Mouse (Mus musculus): ENCODE results near the gene Golga4. TPM values are rescaled to one million over a fixed set of nuclear protein-coding genes. Genes with fewer than 3 reads are reported as not detected.
"Not testable (repeated sequence)": the region's sequence is repeated elsewhere in the genome, so short reads cannot be mapped to it uniquely, and the experiment has no call there.

Gene Golga4
- polyA plus RNA-seq, 1 experiment from 2014 or later: 67.0 TPM

GRCm38 (mm10) chr9:118574911-118575310 is 68.8 kb downstream of the Golga4 start:
- ATAC-seq (ENCODE audit: low FRiP score, low read depth): no peak
- no peak overlapping the region for H3K4me2 ChIP-seq (replicated peaks)
- no peaks in the 10 kb centered on the region for H3K9me3 ChIP-seq
- no peak overlapping the region for H3K27ac ChIP-seq
- no peaks in the 10 kb centered on the region for H3K4me1 ChIP-seq
- H3K9ac ChIP-seq: no peak overlapping the region
- no peak overlapping the region for H3K4me3 ChIP-seq
- 96% methylated on average over 5 of the region's 5 CpGs for WGBS
- no peaks in the 10 kb centered on the region for H3K27me3 ChIP-seq (replicated peaks)
- peaks cover 77% of the 10 kb centered on the region for H3K36me3 ChIP-seq

DNA sequence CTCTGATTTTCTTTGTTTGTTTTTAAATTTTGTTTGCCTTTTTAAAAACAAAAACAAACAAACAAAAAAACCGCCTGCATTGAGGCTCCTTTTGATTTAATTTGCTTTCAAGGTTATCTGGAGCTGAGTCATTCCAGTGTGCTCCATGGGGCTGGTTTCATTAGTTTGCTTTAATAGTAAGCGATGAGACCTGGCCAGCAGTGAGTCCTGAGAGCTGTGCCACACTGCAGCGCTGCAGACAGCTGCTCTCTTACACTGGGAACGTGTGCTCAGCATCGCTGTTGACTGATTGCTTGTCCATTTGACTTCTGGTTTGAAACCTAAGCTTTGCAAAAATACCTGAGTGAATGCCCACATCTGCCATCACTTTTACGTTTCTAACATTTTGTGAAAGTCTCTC is 74.3 kb downstream of the Golga4 start:
- 77% methylated on average over 6 of the region's 6 CpGs for WGBS
- Histone ChIP-seq H3K36me3 (peaks cover 52% of the 10 kb centered on the region), H3K9ac (no peak overlapping the region), H3K27me3 (replicated peaks) (no peaks in the 10 kb centered on the region), H3K9me3 (no peaks in the 10 kb centered on the region), H3K4me1 (no peaks in the 10 kb centered on the region), H3K4me2 (replicated peaks) (no peak overlapping the region), H3K4me3 (no peak overlapping the region), H3K27ac (no peak overlapping the region)
- no peak for ATAC-seq (ENCODE audit: low FRiP score, low read depth)

GRCm38 (mm10) chr9:118582757-118583156 is 76.7 kb downstream of the Golga4 start:
- H3K9me3 ChIP-seq: no peaks in the 10 kb centered on the region
- H3K4me3 ChIP-seq: no peak overlapping the region
- WGBS: 89% methylated on average over 6 of the region's 6 CpGs
- no peak overlapping the region for H3K9ac ChIP-seq
- no peaks in the 10 kb centered on the region for H3K27me3 ChIP-seq (replicated peaks)
- peaks cover 37% of the 10 kb centered on the region for H3K36me3 ChIP-seq
- H3K27ac ChIP-seq: no peak overlapping the region
- no peak for ATAC-seq (ENCODE audit: low FRiP score, low read depth)
- H3K4me1 ChIP-seq: no peaks in the 10 kb centered on the region
- no peak overlapping the region for H3K4me2 ChIP-seq (replicated peaks)

- H3K27me3 ChIP-seq (replicated peaks): no peaks in the 10 kb centered on the region
- no peak for ATAC-seq (ENCODE audit: low FRiP score, low read depth)
- 82% methylated on average over 1 of the region's 1 CpGs for WGBS
- peaks cover 3% of the 10 kb centered on the region; the same call in 1 of the 2 replicates for H3K4me1 ChIP-seq
- no peaks in the 10 kb centered on the region for H3K9me3 ChIP-seq
- no peak overlapping the region for H3K27ac ChIP-seq
- H3K4me2 ChIP-seq (replicated peaks): no peak overlapping the region
- peaks cover 19% of the 10 kb centered on the region; the same call in 1 of the 2 replicates for H3K36me3 ChIP-seq
- no peak overlapping the region for H3K9ac ChIP-seq
- H3K4me3 ChIP-seq: no peak overlapping the region
These were observed 78.8 kb downstream of the Golga4 start for GRCm38 (mm10) chr9:118584838-118585237.

DNA sequence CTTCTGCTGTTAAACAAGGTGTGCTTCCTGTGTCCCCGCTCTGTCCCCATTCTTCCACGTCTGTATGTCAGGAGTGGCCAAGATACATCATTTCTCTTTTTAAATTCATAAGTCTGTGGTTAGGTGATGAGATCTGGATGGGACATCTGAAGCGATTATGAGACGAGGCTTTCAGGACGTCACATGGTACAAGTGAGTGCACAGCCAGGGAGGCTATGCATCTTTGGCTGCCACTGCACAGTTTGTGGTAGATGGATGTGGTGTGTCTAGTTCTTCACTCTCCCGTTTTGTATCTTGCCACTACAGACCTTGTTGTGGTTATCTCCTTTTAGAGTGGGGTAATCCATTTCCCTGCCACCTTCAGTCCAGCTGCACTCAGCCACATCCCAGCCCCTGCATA is 79.9 kb downstream of the Golga4 start:
- WGBS: 86% methylated on average over 6 of the region's 6 CpGs

DNA sequence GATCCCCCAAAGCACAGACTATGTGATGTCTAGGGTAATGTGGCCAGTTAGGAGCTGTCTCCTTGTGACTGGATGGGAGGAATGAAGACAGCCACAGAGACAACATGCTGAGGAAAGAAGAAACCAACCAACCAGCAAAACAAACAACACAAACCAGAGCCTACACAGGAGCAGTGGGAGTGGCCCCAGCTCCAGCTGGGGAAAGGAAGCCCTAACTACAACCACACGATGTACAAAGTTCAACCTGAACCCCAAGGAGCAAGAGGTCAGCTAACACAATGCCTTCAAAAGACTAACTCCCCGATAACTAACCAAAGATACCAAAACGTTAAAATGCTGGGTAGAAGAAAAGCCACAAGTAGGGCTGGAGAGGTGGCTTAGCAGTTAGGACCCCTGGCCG is 81.0 kb downstream of the Golga4 start:
- ATAC-seq (ENCODE audit: low FRiP score, low read depth): no peak
- peaks cover 16% of the 10 kb centered on the region; the same call in 1 of the 2 replicates for H3K36me3 ChIP-seq
- H3K9ac ChIP-seq: no peak overlapping the region
- no peak overlapping the region for H3K4me2 ChIP-seq (replicated peaks)
- no peaks in the 10 kb centered on the region for H3K9me3 ChIP-seq
- WGBS: 70% methylated on average over 4 of the region's 4 CpGs
- H3K4me3 ChIP-seq: no peak overlapping the region
- H3K4me1 ChIP-seq: peaks cover 12% of the 10 kb centered on the region; the same call in 1 of the 2 replicates
- H3K27ac ChIP-seq: no peak overlapping the region
- no peaks in the 10 kb centered on the region for H3K27me3 ChIP-seq (replicated peaks)

More for the DNA sequence above, 79.9 kb downstream of the Golga4 start:
- peaks cover 12% of the 10 kb centered on the region; the same call in 1 of the 2 replicates for H3K4me1 ChIP-seq
- H3K9ac ChIP-seq: no peak overlapping the region
- no peak overlapping the region for H3K4me3 ChIP-seq
- H3K27me3 ChIP-seq (replicated peaks): no peaks in the 10 kb centered on the region
- H3K27ac ChIP-seq: no peak overlapping the region
- no peak for ATAC-seq (ENCODE audit: low FRiP score, low read depth)
- H3K36me3 ChIP-seq: peaks cover 16% of the 10 kb centered on the region; the same call in 1 of the 2 replicates
- no peaks in the 10 kb centered on the region for H3K9me3 ChIP-seq
- no peak overlapping the region for H3K4me2 ChIP-seq (replicated peaks)

DNA sequence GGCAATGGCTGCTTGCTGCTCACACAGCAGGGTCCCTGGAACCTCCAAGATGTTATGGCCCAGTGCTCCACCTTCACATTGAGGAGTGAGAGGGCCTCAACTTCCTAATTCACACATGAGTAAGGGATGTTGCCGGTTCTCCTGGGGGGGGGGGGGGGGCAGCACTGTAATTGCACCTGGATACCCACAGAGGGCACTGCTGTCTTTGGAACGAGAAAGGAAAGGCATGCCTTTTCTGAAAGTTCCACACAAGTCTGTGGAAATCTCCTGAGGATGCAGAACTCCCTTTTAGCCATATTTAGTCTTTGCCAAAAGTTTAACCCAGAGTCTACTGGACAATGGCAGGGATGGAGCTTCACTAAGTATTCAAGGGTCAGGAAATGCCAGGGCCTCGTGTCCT is 83.2 kb downstream of the Golga4 start:
- Histone ChIP-seq H3K9me3 (no peaks in the 10 kb centered on the region), H3K27me3 (replicated peaks) (no peaks in the 10 kb centered on the region), H3K4me1 (peaks cover 12% of the 10 kb centered on the region; the same call in 1 of the 2 replicates), H3K36me3 (no peaks in the 10 kb centered on the region), H3K4me2 (replicated peaks) (no peak overlapping the region), H3K9ac (no peak overlapping the region), H3K27ac (no peak overlapping the region), H3K4me3 (no peak overlapping the region)
- no peak for ATAC-seq (ENCODE audit: low FRiP score, low read depth)
- 47% methylated on average over 3 of the region's 3 CpGs for WGBS

DNA sequence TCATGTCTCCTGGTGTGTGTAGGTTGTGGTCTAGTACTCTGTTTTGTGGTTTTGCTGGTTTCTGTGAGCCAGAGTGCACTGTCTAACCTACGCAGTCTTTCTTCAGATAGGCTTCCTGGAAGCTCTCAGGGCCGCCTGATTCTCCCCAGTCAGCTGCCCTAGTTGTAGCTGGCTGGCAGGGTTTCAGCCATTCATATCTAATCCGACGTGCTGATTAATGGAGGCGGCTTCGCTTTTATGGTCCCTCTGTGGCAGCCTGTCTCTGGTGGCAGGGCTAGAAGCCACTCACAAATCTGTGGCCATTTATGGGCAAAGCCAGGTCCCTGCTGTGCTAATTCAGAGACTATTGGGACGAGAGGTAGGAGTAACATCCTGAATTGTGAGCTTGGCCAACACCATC is 84.2 kb downstream of the Golga4 start:
- 40% methylated on average over 7 of the region's 7 CpGs for WGBS
- Histone ChIP-seq H3K4me2 (replicated peaks) (no peak overlapping the region), H3K4me1 (peaks cover 12% of the 10 kb centered on the region; the same call in 1 of the 2 replicates), H3K9me3 (no peaks in the 10 kb centered on the region), H3K27me3 (replicated peaks) (no peaks in the 10 kb centered on the region), H3K36me3 (no peaks in the 10 kb centered on the region), H3K9ac (no peak overlapping the region), H3K27ac (no peak overlapping the region), H3K4me3 (no peak overlapping the region)
- ATAC-seq (ENCODE audit: low FRiP score, low read depth): no peak

GRCm38 (mm10) chr9:118591633-118592032 is 85.6 kb downstream of the Golga4 start:
- 77% methylated on average over 6 of the region's 6 CpGs for WGBS
- Histone ChIP-seq H3K27ac (no peak overlapping the region), H3K36me3 (no peaks in the 10 kb centered on the region), H3K27me3 (replicated peaks) (no peaks in the 10 kb centered on the region), H3K4me3 (no peak overlapping the region), H3K9ac (no peak overlapping the region), H3K9me3 (no peaks in the 10 kb centered on the region), H3K4me2 (replicated peaks) (no peak overlapping the region), H3K4me1 (peaks cover 12% of the 10 kb centered on the region; the same call in 1 of the 2 replicates)
- ATAC-seq (ENCODE audit: low FRiP score, low read depth): no peak

- peak; percentile 58; the same call in 1 of the 2 replicates for ATAC-seq (ENCODE audit: low FRiP score, low read depth)
These were observed 86.7 kb downstream of the Golga4 start for GRCm38 (mm10) chr9:118592585-118593249.

DNA sequence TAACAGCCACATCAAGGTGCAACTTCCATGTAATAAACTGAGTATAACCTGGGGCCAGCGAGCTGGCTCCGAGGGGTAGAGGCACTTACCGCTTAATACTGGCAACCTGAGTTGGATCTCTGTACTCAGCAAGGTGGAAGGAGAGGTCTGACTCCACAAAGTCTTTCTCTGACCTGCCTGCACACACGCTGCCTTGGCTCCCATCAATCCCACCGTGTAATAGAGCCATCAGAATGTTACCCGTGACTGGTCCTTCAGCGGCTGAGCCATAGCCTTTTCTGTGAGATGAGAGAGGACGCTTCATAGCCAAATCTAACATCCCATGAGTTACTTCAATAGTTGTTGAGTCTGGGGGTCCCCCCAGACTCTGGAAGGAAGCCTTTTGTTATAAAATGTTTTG is 87.4 kb downstream of the Golga4 start:
- Histone ChIP-seq H3K4me2 (replicated peaks) (no peak overlapping the region), H3K36me3 (no peaks in the 10 kb centered on the region), H3K4me1 (peaks cover 12% of the 10 kb centered on the region; the same call in 1 of the 2 replicates), H3K27ac (no peak overlapping the region), H3K4me3 (no peak overlapping the region), H3K27me3 (replicated peaks) (no peaks in the 10 kb centered on the region), H3K9ac (no peak overlapping the region), H3K9me3 (no peaks in the 10 kb centered on the region)
- no peak for ATAC-seq (ENCODE audit: low FRiP score, low read depth)
- WGBS: 87% methylated on average over 8 of the region's 8 CpGs

More at GRCm38 (mm10) chr9:118592585-118593249, 86.7 kb downstream of the Golga4 start:
- no peaks in the 10 kb centered on the region for H3K27me3 ChIP-seq (replicated peaks)
- H3K4me1 ChIP-seq: peaks cover 12% of the 10 kb centered on the region; the same call in 1 of the 2 replicates
- H3K4me2 ChIP-seq (replicated peaks): no peak overlapping the region
- H3K27ac ChIP-seq: no peak overlapping the region
- no peaks in the 10 kb centered on the region for H3K36me3 ChIP-seq
- WGBS: 46% methylated on average over 13 of the region's 13 CpGs
- H3K9ac ChIP-seq: no peak overlapping the region
- H3K9me3 ChIP-seq: no peaks in the 10 kb centered on the region
- no peak overlapping the region for H3K4me3 ChIP-seq

DNA sequence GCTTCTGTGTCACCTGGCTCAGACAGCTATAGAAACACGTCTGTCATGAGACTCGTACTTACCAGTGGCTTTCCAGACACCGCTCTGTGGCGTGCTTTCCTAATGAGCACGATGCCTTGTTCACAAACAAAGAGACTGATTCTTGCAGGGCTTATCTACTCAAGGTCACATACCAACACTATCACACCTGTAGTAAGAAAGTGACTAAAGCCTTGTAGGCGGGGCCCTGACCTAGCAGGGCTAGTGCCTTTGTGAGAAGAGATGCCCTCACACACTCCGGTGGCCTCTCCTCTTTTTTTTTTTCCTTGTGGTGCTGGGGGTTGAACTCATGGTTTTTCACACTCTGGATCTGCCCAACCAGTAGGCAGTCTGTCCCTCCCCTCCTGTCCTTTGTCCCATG is 90.7 kb downstream of the Golga4 start:
- Histone ChIP-seq H3K4me2 (replicated peaks) (no peak overlapping the region), H3K9ac (no peak overlapping the region), H3K36me3 (no peaks in the 10 kb centered on the region), H3K27ac (no peak overlapping the region), H3K4me3 (no peak overlapping the region), H3K27me3 (replicated peaks) (no peaks in the 10 kb centered on the region), H3K9me3 (no peaks in the 10 kb centered on the region), H3K4me1 (no peaks in the 10 kb centered on the region)
- no peak for ATAC-seq (ENCODE audit: low FRiP score, low read depth)
- WGBS: 89% methylated on average over 7 of the region's 7 CpGs

DNA sequence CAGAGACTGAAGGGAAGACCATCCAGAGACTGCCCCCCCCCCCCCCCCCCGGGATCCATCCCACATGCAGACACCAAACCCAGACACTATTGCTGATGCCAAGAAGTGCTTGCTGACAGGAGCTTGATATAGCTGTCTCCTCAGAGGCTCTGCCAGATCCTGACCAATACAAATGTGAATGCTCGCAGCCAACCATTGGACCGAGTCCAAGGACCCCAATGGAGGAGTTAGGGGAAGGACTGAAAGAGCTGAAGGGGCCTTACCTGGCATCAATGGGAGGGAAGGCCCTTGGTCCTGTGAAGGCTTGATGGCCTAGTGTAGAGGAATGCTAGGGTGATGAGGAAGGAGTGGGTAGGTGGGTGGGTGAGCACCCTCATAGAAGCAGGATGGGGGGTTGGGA is 94.3 kb downstream of the Golga4 start:
- not testable (repeated sequence) for H3K36me3 ChIP-seq; ATAC-seq (ENCODE audit: low FRiP score, low read depth); H3K4me2 ChIP-seq (replicated peaks); H3K4me1 ChIP-seq; H3K9ac ChIP-seq; H3K27me3 ChIP-seq (replicated peaks); H3K4me3 ChIP-seq; H3K9me3 ChIP-seq; H3K27ac ChIP-seq
- WGBS: 89% methylated on average over 2 of the region's 3 CpGs
